Mouse (Mus musculus) heart, embryonic 11.5 days (tissue): Measurements from ENCODE around the gene Vmn2r118. TPM values are rescaled to one million over a fixed set of nuclear protein-coding genes. Genes with fewer than 3 reads are reported as not detected.

ENCODE experiments used
- ATAC-seq: fragments of 200-750 bp; cut with Nextera tagmentation; replicated peaks from 2 replicates; pipeline ENCODE4 v1.8.0; 2017; ENCODE audit warnings: moderate library complexity; ENCODE audit not compliant: insufficient number of reproducible peaks, low FRiP score, low TSS enrichment
- H3K27ac ChIP-seq: fragments of 300-500 bp; sonication (generic); 2 replicates; pipeline ENCODE4 v1.5.1; 2014; ENCODE audit warnings: mild to moderate bottlenecking, low read depth, low read length
- H3K27me3 ChIP-seq: fragments of 300-500 bp; sonication (generic); 2 replicates; pipeline ENCODE4 v1.6.1; 2014; ENCODE audit warnings: mild to moderate bottlenecking, low read length, mixed read lengths; ENCODE audit not compliant: control insufficient read depth, insufficient read depth
- H3K36me3 ChIP-seq: fragments of 300-500 bp; sonication (generic); 2 replicates; pipeline ENCODE4 v1.6.1; 2014; ENCODE audit warnings: mild to moderate bottlenecking, low read length, moderate library complexity, mixed read lengths; ENCODE audit not compliant: control insufficient read depth, insufficient read depth
- H3K4me1 ChIP-seq: fragments of 300-500 bp; sonication (generic); 2 replicates; pipeline ENCODE4 v1.6.1; 2014; ENCODE audit warnings: low read length; ENCODE audit not compliant: control insufficient read depth, insufficient read depth
- H3K4me2 ChIP-seq: fragments of 300-500 bp; sonication (generic); 2 replicates; pipeline ENCODE4 v1.6.1; 2014; ENCODE audit warnings: mild to moderate bottlenecking, moderate library complexity
- H3K4me3 ChIP-seq: fragments of 300-500 bp; sonication (generic); 2 replicates; pipeline ENCODE4 v1.5.1; 2014; ENCODE audit warnings: low read depth, low read length
- H3K9ac ChIP-seq: fragments of 300-500 bp; sonication (generic); 2 replicates; pipeline ENCODE4 v1.6.1; 2014; ENCODE audit warnings: mild to moderate bottlenecking, low read depth, low read length, moderate library complexity
- H3K9me3 ChIP-seq: fragments of 300-500 bp; sonication (generic); replicated peaks from 2 replicates; pipeline ENCODE4 v1.6.1; 2016; ENCODE audit warnings: low read length; ENCODE audit not compliant: control insufficient read depth
- WGBS: fragments of 180-500 bp; shearing (Covaris S2); extraction: QIAGEN DNeasy Blood & Tissue Kit; methylation state at CpG from one replicate; pipeline ENCODE4 v1.1.7; 2014; ENCODE audit not compliant: insufficient replicate concordance; 5-methylcytosine and 5-hydroxymethylcytosine counted together
- polyA plus RNA-seq: library from polyadenylated mRNA; unstranded; fragments of >200 nt; fragmentation: Nextera tagmentation; extraction: Ambion mirVana; gene quantifications from 2 replicates; pipeline ENCODE4 v1.2.1, GENCODE M21; 2014

The Vmn2r118 gene
- not detected in 2 replicates for polyA plus RNA-seq

DNA sequence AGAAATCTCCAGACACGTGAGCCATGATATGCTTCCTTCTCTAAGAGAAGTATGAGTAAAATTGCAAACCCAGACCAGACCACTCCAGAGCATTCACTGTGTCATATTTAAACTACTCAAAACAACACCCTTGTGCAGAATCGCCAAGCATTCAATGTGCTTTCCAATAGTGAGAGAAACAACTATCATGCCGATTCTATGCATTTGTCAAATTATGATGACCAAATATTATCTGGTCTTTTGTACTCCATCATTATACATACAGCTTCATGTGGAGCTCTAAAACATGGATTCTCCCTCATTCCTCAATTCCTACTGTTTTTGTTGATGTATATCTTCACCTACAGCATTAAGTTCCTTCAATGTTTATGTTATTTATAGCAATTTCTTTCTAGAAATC, at the start of gene Vmn2r118:
Gene Vmn2r118 (minus strand): TSS at position 101 of the 400 bp plus-strand sequence.
- Histone ChIP-seq H3K9ac (no peak within 1 kb of the TSS), H3K4me2 (no peak within 1 kb of the TSS), H3K27ac (no peak within 1 kb of the TSS), H3K9me3 (no peaks in the 10 kb centered on the region), H3K36me3 (no peaks in the 10 kb centered on the region), H3K4me3 (no peak within 1 kb of the TSS), H3K27me3 (no peaks in the 10 kb centered on the region), H3K4me1 (no peaks in the 10 kb centered on the region)
- WGBS: 77% methylated on average over 3 of the region's 3 CpGs
- ATAC-seq: no peak

DNA sequence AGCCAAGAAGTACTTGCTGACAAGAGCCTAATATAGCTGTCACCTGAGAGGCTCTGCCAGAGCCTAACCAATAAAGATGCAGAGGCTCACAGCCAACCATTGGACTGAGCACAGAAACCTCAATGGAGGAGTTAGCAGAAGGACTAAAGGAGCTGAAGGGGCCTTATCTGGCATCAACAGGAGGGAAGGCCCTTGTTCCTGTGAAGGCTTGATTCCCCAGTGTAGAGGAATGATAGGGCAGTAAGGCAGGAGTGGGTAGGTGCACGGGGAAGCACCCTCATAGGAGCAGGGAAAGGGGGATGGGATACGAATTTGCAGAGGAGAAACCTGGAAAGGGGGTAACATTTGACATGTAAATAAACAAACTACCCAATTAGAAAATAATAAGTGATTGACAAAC, 36.1 kb upstream of the Vmn2r118 start:
- H3K4me1 ChIP-seq: no peaks in the 10 kb centered on the region
- H3K4me2 ChIP-seq: no peak overlapping the region
- no peak overlapping the region for H3K9ac ChIP-seq
- peak; percentile 57; the same call in 1 of the 2 replicates for ATAC-seq
- no peaks in the 10 kb centered on the region for H3K9me3 ChIP-seq
- no peaks in the 10 kb centered on the region for H3K36me3 ChIP-seq
- H3K4me3 ChIP-seq: no peak overlapping the region
- H3K27ac ChIP-seq: no peak overlapping the region
- 74% methylated on average over 2 of the region's 2 CpGs for WGBS
- H3K27me3 ChIP-seq: no peaks in the 10 kb centered on the region

DNA sequence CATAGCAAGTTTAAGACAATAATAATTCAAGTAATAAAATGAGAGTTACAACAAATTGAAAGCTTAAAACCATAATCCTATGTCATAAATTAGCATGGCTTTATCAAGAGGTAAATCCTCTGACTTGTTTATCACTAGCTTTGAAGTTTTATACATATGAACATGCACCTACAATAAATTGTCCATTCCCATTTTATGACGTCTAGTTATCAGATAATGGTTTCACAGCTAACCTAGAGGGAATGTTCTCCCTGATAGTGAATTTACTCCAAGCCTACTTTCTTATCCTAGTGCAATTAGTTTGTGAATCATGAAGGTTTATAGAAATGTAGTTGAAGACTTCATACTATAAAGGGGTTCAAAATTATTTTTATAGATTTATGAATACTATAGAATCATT, 34.2 kb downstream of the Vmn2r118 start:
- no peak overlapping the region for H3K4me3 ChIP-seq
- no peak for ATAC-seq

DNA sequence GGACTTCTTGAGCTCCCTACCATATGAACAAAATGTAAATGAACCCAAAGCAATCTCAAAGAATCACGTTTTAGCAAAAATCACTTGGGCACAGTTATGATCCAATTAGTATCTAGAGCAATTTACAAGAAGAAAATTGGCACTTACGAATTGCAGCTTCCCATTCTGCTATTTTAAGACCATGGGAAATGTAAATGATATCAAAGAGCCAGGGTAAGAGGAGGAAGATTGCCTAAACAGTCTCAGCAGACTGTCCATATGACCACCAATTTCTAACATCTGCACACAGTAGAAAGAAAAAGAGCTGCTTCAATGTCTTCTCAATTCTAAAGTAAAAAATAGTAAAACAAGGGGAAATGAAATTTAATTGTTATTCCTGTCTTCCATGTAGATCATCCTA, 63.2 kb downstream of the Vmn2r118 start:
- ATAC-seq: no peak
- Histone ChIP-seq H3K27me3 (no peaks in the 10 kb centered on the region), H3K27ac (no peak overlapping the region), H3K4me1 (no peaks in the 10 kb centered on the region), H3K4me3 (no peak overlapping the region), H3K9ac (no peak overlapping the region), H3K9me3 (no peaks in the 10 kb centered on the region), H3K4me2 (no peak overlapping the region), H3K36me3 (no peaks in the 10 kb centered on the region)
- 64% methylated on average over 2 of the region's 2 CpGs for WGBS

More for the DNA sequence above, 34.2 kb downstream of the Vmn2r118 start:
- Histone ChIP-seq H3K9me3 (no peaks in the 10 kb centered on the region), H3K4me1 (no peaks in the 10 kb centered on the region), H3K9ac (no peak overlapping the region), H3K27me3 (no peaks in the 10 kb centered on the region), H3K36me3 (no peaks in the 10 kb centered on the region), H3K4me2 (no peak overlapping the region), H3K27ac (no peak overlapping the region)
- 50% methylated on average over 1 of the region's 1 CpGs for WGBS

DNA sequence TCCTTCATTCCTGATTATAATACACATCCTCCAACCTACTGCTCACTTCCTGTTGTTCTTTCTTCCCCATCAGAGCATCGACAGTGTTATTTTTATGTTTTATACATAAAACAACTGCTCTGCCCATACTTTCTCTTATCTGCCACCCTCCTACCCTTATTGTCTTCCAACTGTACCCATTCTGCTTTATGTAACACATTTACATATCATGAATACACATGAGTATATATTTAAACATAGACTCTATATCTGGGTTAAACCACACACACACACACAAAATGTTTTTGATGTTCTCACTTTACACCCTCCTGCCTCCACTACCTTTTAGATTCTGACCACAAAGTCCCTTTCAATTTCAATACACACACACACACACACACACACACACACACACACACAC, 76.5 kb downstream of the Vmn2r118 start:
- Histone ChIP-seq H3K4me3 (no peak overlapping the region), H3K4me1 (no peaks in the 10 kb centered on the region), H3K36me3 (no peaks in the 10 kb centered on the region), H3K9ac (no peak overlapping the region), H3K27me3 (no peaks in the 10 kb centered on the region), H3K27ac (no peak overlapping the region), H3K9me3 (no peaks in the 10 kb centered on the region), H3K4me2 (no peak overlapping the region)
- 67% methylated on average over 1 of the region's 1 CpGs for WGBS
- no peak for ATAC-seq

Other genes with a start within 250 kb of the Vmn2r118 start
- gene St6gal2, start 179.8 kb downstream of the Vmn2r118 start, polyA plus RNA-seq: 0.96 and 1.2 TPM in 2 replicates
- gene Pot1b, start 87.4 kb upstream of the Vmn2r118 start, polyA plus RNA-seq: 4.4 and 6.2 TPM in 2 replicates
- gene Adgre4, start 124.8 kb upstream of the Vmn2r118 start, polyA plus RNA-seq: 0.17 TPM in 1 of 2 replicates, not detected in the other